Mouse (Mus musculus) liver, postnatal 0 days (tissue): ENCODE results near the gene Klhdc3.

Experiments used
- CTCF ChIP-seq: sonication (generic); IDR thresholded peaks from 2 replicates; pipeline ENCODE4 v1.5.1; 2016; ENCODE audit warnings: antibody characterized with exemption, low read depth
- EP300 ChIP-seq: IDR thresholded peaks from 2 replicates; pipeline ENCODE4 v1.6.1; 2016; ENCODE audit warnings: antibody characterized with exemption, low read depth, mild to moderate bottlenecking

DNA sequence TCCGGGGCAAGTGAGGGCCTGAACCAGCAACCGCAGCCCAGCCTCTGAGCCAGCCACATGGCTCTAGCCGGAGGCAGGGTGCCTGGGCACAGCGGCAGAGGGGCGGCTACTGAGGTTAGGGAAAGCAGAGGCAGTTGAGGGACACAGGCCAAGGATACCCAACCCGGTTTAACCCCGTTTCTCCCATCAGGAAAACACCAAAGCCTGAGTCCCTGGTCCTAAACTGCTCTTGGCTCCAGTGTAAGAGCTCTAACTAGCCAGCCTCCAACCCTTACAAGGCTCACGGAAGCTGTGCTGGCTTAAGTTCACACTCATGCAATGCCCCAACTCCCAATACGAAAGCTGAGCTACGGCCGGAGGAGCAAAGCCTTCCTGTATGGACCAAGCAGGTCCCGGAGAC, 56.1 kb downstream of the Klhdc3 start:
- TF ChIP-seq CTCF: no peak
- TF ChIP-seq EP300: no peak
